Mouse (Mus musculus) kidney, postnatal 4 days (tissue): Measurements from ENCODE around the gene Itgb7.

Source experiments
- DNase-seq, 2 experiments: peaks; one replicate each; pipeline ENCODE4 v3.0.0; 2021; ENCODE audit warnings: mixed read lengths in 2 of 2

Itgb7 gene

DNA sequence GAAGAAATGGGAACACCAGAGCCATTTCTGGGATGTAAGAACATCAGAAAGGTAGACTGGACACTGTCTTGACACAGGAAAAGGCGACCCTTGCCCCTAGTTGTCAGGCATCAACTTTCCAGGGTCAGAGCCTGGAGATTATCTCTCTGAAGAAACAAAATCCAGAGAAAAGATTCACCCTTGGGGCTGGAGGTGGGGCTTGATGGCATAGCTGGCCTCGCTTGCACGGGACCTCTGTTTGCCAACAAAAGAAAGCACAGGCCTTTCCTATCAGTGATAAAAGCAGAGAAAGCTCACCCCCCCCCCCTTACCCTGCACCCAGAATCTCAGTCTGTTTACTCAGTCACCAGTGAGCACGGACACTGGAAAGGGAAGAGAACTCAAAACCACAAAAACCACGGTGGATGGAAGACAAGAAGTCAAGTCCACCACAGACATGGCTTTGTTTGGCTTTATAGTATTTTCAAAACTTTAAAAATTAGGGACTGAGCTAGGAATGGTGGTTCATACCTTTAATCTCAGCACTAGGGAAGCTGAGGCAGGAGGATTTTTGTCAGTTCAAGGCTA lies 38.8 kb downstream of the Itgb7 start:
- DNase-seq = no peak

GRCm38 (mm10) chr15:102192271-102192812 lies 39.4 kb downstream of the Itgb7 start:
- DNase-seq = no peak

- no peak for DNase-seq
Measured at GRCm38 (mm10) chr15:102191699-102192098, 40.0 kb downstream of the Itgb7 start.

- peak; percentile 48 to 65 for DNase-seq
Measured at GRCm38 (mm10) chr15:102188883-102189282, 42.9 kb downstream of the Itgb7 start.

GRCm38 (mm10) chr15:102188096-102188495 lies 43.6 kb downstream of the Itgb7 start:
- peak; percentile 64 to 71 for DNase-seq

- DNase-seq = no peak
Measured at GRCm38 (mm10) chr15:102186239-102186638, 45.5 kb downstream of the Itgb7 start.

DNA sequence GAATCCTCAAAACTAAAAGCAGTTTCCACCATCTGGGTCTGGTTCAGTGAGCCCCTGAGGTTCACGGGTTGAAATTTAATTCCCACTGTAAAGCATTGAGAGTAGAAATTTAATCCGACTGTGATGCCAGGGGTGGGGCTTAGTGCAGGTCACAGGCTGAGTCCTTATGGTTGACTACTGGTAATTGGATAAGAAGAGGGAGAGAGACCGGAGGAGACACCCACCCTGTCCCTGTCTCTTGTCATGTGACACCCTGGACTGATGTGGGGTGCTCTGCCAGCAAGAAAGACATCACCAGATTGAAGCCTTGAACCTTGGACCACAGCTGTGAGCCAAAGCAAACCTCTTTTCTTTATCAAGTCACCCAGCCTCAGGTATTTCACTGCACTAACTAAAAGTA lies 48.7 kb downstream of the Itgb7 start:
- DNase-seq = peak in 1 of 2 experiments; percentile 48

DNA sequence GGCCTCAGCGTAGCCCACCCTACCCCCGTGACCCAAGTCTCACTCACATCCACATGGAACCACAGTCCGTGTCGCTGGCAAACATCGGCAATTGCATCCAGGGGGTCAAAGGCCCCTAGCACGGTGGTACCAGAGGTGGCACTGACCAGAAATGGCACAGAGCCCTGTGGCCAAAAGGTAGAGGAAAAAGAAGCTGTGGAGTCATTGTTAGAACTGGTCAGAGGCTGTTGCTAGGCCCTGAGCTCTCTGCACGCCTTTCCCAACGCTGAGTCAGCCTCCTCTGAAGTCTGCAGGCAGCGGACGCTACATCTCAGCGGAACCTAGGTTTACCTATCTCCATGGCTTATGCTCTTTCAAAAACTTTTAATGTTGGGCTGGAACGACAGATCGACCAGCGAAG lies 51.8 kb downstream of the Itgb7 start:
- DNase-seq = no peak

GRCm38 (mm10) chr15:102179106-102179505 lies 52.6 kb downstream of the Itgb7 start:
- DNase-seq = no peak

- peak; percentile 89 to 90 for DNase-seq
Measured at GRCm38 (mm10) chr15:102178279-102178678, 53.5 kb downstream of the Itgb7 start.

DNA sequence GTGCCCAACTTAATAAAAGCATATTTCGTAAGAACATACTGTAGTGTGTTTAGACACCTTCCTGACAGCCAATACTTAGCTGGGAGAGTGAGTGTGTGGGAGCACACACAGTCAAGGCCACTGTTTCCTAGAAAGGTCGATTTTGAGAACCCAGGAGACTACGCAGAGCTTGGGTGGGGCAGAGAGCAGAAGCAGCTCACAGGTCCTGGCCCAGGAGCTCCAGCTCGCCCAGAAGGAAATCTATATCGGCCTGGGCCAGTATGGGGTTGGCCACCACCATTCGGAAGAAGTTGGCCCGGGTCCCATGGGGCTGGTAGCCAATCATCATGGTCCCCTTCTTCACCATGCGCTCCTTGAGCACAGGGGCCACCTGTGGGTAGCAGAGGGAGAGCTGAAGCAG lies 54.3 kb downstream of the Itgb7 start:
- no peak for DNase-seq

DNA sequence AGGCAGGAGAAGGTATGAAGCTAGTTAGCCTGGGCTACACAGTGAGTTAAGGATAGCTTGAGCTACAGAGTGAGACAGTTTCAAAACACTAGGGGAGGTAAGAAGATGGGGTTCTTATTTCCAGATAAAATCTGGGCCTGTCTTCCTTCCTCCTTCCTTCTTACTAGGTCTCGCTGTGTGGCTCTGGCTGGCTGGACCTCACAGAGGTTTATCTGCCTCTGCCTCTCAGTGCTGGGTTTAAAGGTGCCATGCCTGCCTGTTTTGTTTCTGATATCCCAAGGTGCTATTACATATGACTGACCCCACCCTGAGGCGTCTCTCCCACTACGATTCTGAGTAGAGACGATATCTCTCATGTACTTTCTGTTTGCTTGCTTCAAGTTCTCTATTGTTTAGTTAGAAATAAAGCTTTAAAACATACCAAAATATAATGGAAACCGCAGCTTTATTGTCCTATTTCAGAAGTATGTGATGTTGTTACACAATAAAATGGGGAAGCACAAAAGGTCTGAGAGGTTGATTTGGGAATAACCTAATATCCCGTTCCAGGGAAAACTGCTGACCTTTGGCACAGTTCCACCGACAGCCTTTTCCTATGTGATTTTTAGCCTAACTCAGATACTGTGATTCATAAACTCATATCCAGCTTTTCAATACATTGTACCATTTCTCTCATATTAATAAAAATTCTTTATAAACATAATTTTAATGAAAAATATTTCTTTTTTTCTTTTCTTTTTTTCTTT lies 55.0 kb downstream of the Itgb7 start:
- no peak for DNase-seq

DNA sequence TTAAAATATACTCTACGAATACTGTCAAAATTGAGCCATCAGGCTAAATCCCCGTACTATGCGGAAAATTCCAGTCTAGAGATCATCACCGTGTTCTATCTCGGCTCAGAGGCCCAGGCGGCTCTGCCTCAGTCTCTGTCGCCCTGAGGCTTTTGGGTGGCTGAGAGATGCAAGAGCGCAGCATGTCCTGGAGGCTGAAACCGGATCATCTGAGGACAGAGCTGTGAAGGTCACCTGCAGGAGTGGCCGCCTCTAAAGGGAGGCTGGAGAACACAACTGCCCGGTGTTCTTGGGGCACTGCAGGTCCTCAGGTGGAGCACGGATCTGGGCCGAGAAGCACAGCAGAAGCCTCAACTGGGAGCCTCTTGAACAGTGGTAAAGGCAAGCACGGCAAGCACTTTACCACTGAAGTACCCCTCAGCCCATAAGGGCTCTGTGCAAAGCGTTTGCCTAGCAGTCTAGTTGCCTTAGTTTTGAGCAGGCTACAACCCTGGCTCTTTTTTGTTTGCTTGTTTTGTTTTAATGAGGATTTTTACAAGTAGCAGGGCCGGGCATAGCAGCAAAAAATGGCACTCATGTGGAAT lies 55.9 kb downstream of the Itgb7 start:
- no peak for DNase-seq

- no peak for DNase-seq
Measured at GRCm38 (mm10) chr15:102173581-102173980, 58.2 kb downstream of the Itgb7 start.

- DNase-seq = no peak
Measured at GRCm38 (mm10) chr15:102169064-102169463, 62.7 kb downstream of the Itgb7 start.

- DNase-seq = peak in 1 of 2 experiments; percentile 43
Measured at GRCm38 (mm10) chr15:102167620-102168021, 64.1 kb downstream of the Itgb7 start.
